Mouse (Mus musculus) MN1 (cell line): ENCODE results near the gene Nsmce4a.
"Not testable (repeated sequence)": the region's sequence is repeated elsewhere in the genome, so short reads cannot be mapped to it uniquely, and the experiment has no call there.

Experiments used
- DNase-seq: peaks from one replicate; pipeline ENCODE4 v3.0.0-alpha.2; 2016; ENCODE audit warnings: low spot score

Nsmce4a gene

DNA sequence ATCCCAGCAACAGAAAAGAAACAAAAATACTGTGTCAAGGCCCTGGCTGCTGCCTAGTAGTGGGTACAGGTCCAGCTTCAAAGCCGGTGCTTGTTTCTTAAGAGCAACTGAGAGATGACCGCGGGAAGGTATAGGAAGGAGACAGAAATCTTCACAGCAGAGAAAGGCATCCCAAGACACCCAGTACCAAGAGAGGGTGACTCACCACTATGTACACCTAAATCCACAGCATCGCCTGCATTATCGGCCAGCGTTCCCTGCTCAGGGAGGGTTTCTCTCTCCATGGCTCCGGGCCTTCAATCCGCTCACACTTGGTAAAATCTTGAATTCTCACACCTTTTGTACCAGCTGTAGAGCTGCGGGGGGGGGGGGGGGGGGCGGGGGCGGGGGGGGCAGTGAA lies at the start of gene Nsmce4a:
Gene Nsmce4a (minus strand): TSS at position 298 of the 400 bp plus-strand sequence.
- DNase-seq: no peak

DNA sequence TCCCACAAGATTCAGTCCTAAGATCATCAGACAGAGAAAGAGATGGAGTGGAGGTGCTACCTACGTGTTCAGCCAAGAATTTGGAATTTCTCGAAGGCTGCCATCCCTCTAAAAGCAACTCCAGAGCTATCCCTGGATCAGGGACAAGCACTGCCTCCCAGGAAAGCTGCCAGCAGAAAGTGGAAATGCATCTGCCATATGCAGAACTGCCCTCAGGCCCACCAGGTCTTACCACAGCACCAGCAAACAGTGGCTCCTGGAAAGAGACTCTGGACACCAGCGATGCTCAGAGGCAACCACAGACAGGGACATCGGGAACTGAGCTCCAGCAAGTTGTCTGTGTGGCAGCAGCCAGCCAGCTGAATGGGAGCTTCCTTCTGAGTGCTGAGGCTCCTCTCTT lies 49.4 kb upstream of the Nsmce4a start:
- DNase-seq: no peak

- no peak for DNase-seq
Measured at GRCm38 (mm10) chr7:130621953-130622352, 49.0 kb upstream of the Nsmce4a start.

DNA sequence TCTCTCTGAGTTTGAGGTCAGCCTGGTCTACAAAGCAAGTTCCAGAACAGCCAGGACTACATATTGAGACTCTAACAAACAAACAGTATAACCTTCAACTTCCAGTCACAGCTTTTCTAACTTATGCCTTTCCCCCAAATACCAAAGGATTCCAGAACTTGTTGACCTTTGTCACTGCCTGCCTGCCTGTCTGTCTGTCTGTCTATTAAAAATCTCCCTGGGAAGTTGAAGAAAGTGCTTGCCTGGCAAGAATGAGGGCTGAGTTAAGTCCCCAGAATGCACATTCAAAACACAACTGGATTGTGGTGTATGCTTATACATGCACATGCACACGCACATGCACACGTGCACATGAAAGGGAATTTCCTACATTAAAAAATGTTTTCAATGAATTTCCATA lies 48.1 kb upstream of the Nsmce4a start:
- DNase-seq: no peak

- no peak for DNase-seq
Measured at GRCm38 (mm10) chr7:130617591-130617990, 44.7 kb upstream of the Nsmce4a start.

- peak; percentile 34 for DNase-seq
Measured at GRCm38 (mm10) chr7:130613973-130614372, 41.1 kb upstream of the Nsmce4a start.

GRCm38 (mm10) chr7:130606958-130607357 lies 34.0 kb upstream of the Nsmce4a start:
- DNase-seq: no peak

DNA sequence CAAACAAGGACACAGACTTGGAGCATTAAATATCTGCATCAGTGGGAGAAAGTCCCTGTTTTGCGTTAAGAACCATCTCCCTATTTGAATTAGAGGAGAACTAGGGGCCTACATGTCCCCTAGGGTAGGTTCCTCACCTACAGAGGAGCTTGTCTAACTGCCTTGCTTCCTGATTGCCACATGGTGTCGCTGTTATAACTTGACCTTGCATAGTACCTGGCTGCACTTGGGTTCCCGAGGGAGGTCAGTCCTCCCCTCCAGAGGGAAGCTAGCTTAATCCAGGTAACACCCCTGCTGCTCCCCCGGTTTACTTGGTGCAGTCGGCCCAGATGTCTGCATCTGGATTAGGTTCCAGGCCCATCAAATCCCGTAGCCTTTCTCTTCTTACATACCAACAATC lies 32.2 kb upstream of the Nsmce4a start:
- no peak for DNase-seq

GRCm38 (mm10) chr7:130604390-130604789 lies 31.5 kb upstream of the Nsmce4a start:
- no peak for DNase-seq

GRCm38 (mm10) chr7:130603556-130603955 lies 30.6 kb upstream of the Nsmce4a start:
- DNase-seq: peak; percentile 27

GRCm38 (mm10) chr7:130602804-130603203 lies 29.9 kb upstream of the Nsmce4a start:
- DNase-seq: no peak

DNA sequence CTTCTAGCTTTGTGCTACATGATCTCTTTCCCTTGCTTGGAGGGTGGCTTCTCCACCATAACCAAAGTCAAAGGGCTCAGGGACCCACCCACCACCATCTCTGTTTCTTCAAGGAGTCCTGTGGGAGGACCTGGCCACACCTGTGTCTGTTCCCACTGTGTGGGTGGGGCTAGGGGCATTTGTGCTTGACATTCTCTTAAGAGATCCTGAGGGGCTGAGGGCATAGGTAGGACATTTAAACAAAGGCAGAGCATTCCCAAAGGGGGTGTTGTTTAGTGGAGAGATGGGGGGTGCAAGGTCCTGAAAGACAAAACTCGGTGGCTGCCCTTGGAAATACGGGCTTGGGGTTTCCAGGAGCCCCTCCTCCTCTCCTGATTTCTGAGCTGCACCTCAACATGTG lies 27.6 kb upstream of the Nsmce4a start:
- no peak for DNase-seq

- DNase-seq: no peak
Measured at GRCm38 (mm10) chr7:130600074-130600473, 27.2 kb upstream of the Nsmce4a start.

DNA sequence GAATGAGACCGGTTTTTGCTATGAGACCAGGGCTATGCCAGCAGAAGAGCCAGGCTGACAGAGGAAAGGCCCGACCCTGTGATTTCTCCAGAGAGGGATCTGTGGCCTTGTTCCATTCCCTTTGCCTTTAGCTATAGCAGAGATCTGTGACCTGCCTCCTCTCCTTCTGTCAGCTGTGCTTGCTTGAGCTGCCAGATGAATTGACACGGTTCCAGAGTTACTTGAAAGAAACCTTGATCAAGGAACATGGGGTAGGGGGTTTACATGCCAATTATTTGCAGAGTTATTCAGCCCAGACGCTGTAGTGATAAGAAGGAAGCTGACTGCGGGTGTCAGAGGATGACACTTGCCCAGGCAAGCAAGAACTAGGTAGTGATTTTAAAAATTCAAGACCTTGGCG lies 24.6 kb upstream of the Nsmce4a start:
- DNase-seq: no peak

- DNase-seq: not testable (repeated sequence)
Measured at GRCm38 (mm10) chr7:130596079-130596855, 23.3 kb upstream of the Nsmce4a start.

DNA sequence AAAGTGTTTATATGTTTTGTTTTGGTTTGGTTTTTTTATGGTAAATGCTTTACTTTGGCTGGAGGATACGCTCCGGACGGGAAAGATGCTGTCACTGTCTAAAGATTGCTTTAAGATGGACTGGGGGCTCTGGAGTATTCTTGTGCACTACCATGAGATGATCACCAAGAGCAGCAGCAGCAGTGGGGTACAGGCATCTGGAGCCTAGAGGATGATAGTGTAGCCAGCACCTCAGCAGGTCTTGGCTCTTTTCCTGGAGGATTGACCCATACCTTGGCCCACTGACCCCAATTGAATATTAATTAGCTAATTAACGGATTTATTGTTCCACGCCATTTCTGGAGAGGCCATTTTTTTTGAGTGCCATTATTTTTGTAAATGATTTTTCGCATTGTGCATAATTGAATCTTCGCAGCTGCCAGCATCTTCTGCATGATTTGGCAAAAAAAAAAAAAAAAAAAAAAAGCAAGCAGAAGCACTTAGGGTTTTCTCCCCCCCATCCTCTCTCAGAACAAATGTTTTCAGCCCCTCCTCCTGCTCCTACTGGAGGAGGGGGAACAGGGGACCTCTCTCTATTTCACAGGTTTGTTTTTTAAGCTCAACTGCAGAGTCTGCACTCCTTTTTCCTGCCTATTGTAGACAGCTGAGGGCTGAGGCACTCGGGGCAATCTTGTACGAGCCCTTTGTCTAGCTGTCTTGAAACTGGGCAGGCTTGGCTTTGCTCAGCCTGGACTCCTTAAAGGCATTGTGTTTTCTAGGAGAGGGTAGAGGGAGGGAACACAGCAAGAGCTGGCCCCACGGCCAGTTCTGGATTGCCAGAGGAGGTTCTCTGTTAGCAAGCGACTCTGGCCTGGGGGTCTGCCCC lies 20.7 kb upstream of the Nsmce4a start:
- not testable (repeated sequence) for DNase-seq

DNA sequence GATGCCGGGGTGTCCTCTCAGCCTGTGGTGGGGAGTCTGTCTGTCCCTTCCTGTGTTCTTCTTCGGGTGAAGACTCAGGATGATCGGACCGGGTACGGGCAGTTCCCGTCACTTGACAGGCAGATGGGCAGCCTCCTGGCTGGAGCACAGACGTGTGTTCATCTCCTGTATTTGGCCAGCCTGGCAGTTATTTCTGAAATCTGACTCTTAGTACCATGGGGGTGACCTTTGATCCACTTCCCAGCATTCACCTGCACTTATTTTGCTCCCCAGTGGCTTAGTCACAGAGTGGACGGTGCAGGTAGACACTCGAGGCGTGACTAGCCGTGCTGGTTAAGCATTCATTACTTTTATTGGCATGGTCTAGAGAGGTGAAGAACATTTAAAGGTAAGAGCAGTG lies 20.1 kb upstream of the Nsmce4a start:
- not testable (repeated sequence) for DNase-seq

DNA sequence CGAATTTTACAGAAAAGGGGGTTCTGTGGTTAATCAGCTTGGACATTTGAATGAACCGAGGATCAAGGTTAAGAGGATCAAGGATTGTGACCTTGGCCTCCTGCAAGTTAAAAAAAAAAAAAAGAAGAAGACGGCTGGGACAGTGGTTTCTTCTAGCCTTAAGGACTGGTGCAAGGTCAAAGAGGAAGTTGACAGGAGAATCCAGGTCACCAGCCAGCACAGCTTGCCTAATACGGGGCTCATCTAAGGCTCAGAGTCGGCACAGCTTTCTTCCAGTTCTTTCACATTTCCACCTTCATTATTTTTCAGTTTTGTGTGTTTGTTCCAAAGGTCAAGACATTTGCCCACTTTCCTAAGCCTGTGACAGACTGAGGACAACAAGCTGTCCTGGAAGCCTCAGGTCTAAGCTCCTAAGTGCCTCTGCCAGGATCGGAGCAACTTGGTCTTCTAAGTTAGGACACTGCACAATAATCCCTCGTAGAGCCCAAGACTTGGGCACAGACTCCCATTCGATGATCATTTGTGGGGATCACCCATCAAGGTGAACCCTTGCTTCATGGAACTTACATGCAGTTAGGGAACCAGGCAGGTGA lies 18.0 kb upstream of the Nsmce4a start:
- no peak for DNase-seq

- DNase-seq: no peak
Measured at GRCm38 (mm10) chr7:130590081-130590828, 17.3 kb upstream of the Nsmce4a start.

GRCm38 (mm10) chr7:130586521-130587072 lies 13.7 kb upstream of the Nsmce4a start:
- no peak for DNase-seq

- no peak for DNase-seq
Measured at GRCm38 (mm10) chr7:130578607-130579006, 5.7 kb upstream of the Nsmce4a start.

- DNase-seq: no peak
Measured at GRCm38 (mm10) chr7:130578066-130578465, 5.1 kb upstream of the Nsmce4a start.
